Mouse (Mus musculus) lung, embryonic 16.5 days (tissue): ENCODE results near the gene Galm. TPM values are rescaled to one million over a fixed set of nuclear protein-coding genes. Genes with fewer than 3 reads are reported as not detected.
"Not testable (repeated sequence)": the region's sequence is repeated elsewhere in the genome, so short reads cannot be mapped to it uniquely, and the experiment has no call there.

Experiments used
- ATAC-seq: fragments of 200-750 bp; cut with Nextera tagmentation; 2 replicates; pipeline ENCODE4 v1.8.0; 2017; ENCODE audit warnings: low read depth, mild to moderate bottlenecking, moderate library complexity
- H3K27ac ChIP-seq: fragments of 300-500 bp; sonication (generic); 2 replicates; pipeline ENCODE4 v1.5.1; 2014; ENCODE audit warnings: mild to moderate bottlenecking, control low read depth, low read length
- H3K27me3 ChIP-seq: fragments of 300-500 bp; sonication (generic); 2 replicates; pipeline ENCODE4 v1.6.1; 2014; ENCODE audit warnings: low read depth, low read length, mixed read lengths; ENCODE audit not compliant: control insufficient read depth, insufficient read depth
- H3K36me3 ChIP-seq: fragments of 300-500 bp; sonication (generic); 2 replicates; pipeline ENCODE4 v1.6.1; 2014; ENCODE audit warnings: low read length; ENCODE audit not compliant: control insufficient read depth, insufficient read depth
- H3K4me1 ChIP-seq: fragments of 300-500 bp; sonication (generic); replicated peaks from 2 replicates; pipeline ENCODE4 v1.6.1; 2014; ENCODE audit warnings: low read length, mixed read lengths; ENCODE audit not compliant: control insufficient read depth, insufficient read depth
- H3K4me2 ChIP-seq: fragments of 300-500 bp; sonication (generic); 2 replicates; pipeline ENCODE4 v1.6.1; 2014; ENCODE audit warnings: low read depth, low read length, control low read depth
- H3K4me3 ChIP-seq: fragments of 300-500 bp; sonication (generic); 2 replicates; pipeline ENCODE4 v1.5.1; 2014; ENCODE audit warnings: mild to moderate bottlenecking, low read length, control low read depth
- H3K9ac ChIP-seq: fragments of 300-500 bp; sonication (generic); 2 replicates; pipeline ENCODE4 v1.6.1; 2014; ENCODE audit warnings: low read length, control low read depth
- H3K9me3 ChIP-seq: fragments of 300-500 bp; sonication (generic); 2 replicates; pipeline ENCODE4 v1.6.1; 2016; ENCODE audit warnings: low read length; ENCODE audit not compliant: control insufficient read depth
- WGBS: fragments of 180-500 bp; shearing (Covaris S2); extraction: QIAGEN DNeasy Blood & Tissue Kit; methylation state at CpG from one replicate; pipeline ENCODE4 v1.1.7; 2014; 5-methylcytosine and 5-hydroxymethylcytosine counted together
- polyA plus RNA-seq: library from polyadenylated mRNA; unstranded; fragments of >200 nt; fragmentation: Nextera tagmentation; extraction: Ambion mirVana; gene quantifications from 2 replicates; pipeline ENCODE4 v1.2.1, GENCODE M21; 2015

Gene Galm
- polyA plus RNA-seq, 1 experiment from 2014 or later, result 20.4 TPM

- H3K27me3 ChIP-seq, H3K4me1 ChIP-seq, H3K36me3 ChIP-seq, H3K9me3 ChIP-seq, ATAC-seq, H3K27ac ChIP-seq: not testable (repeated sequence)
- 38% methylated on average over 4 of the region's 5 CpGs for WGBS
- Histone ChIP-seq H3K9ac (peak overlapping the region; percentile 78), H3K4me2 (peak overlapping the region; percentile 71), H3K4me3 (peak overlapping the region; percentile 54)
These were observed 97.9 kb downstream of the Galm start for GRCm38 (mm10) chr17:80225142-80225541.

- no peak overlapping the region for H3K4me3 ChIP-seq
- 0 out of 2 replicates have a peak overlapping the region, but pooled peaks have one; percentile 12 for H3K27ac ChIP-seq
- H3K36me3 ChIP-seq, result no peaks in the 10 kb centered on the region; the same call in 1 of the 2 replicates
- H3K9me3 ChIP-seq, result no peaks in the 10 kb centered on the region
- no peak overlapping the region for H3K4me2 ChIP-seq
- WGBS, result 70% methylated on average over 2 of the region's 2 CpGs
- H3K4me1 ChIP-seq, result peaks cover 8% of the 10 kb centered on the region; the same call in 1 of the 2 replicates
- H3K27me3 ChIP-seq, result no peaks in the 10 kb centered on the region
- ATAC-seq, result no peak
- no peak overlapping the region for H3K9ac ChIP-seq
These were observed 102.1 kb downstream of the Galm start for GRCm38 (mm10) chr17:80229396-80229795.

DNA sequence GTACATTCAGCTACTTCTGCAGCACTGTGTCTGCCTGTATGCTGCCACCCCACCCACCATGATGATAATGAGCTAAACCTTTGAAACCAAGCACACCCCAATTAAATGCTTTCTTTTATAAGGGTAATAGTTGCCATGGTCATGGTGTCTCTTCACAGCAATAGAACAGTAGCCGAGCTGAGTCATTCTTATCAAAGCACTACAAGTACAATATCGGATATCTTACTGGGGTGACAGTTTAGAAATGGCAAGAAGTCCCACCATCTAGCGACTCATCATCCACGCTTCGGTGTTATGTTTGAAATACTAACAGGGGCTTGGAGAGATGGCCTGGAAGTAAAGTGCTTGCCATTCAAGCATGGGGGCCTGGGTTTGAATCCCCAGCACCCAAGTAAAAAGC lies 106.6 kb downstream of the Galm start:
- H3K4me1 ChIP-seq, result peaks cover 4% of the 10 kb centered on the region; the same call in 1 of the 2 replicates
- H3K4me2 ChIP-seq, result no peak overlapping the region
- WGBS, result 86% methylated on average over 5 of the region's 5 CpGs
- H3K9ac ChIP-seq, result no peak overlapping the region
- no peak overlapping the region for H3K4me3 ChIP-seq
- H3K36me3 ChIP-seq, result peaks cover 8% of the 10 kb centered on the region
- no peak for ATAC-seq
- H3K27ac ChIP-seq, result no peak overlapping the region
- no peaks in the 10 kb centered on the region for H3K9me3 ChIP-seq
- H3K27me3 ChIP-seq, result no peaks in the 10 kb centered on the region

GRCm38 (mm10) chr17:80234376-80234775 lies 107.1 kb downstream of the Galm start:
- H3K4me2 ChIP-seq, result no peak overlapping the region
- ATAC-seq, result no peak
- peaks cover 8% of the 10 kb centered on the region for H3K36me3 ChIP-seq
- no peak overlapping the region for H3K4me3 ChIP-seq
- H3K27ac ChIP-seq, result no peak overlapping the region
- H3K4me1 ChIP-seq, result peaks cover 1% of the 10 kb centered on the region; the same call in 1 of the 2 replicates
- H3K9ac ChIP-seq, result no peak overlapping the region
- no peaks in the 10 kb centered on the region for H3K27me3 ChIP-seq
- no peaks in the 10 kb centered on the region for H3K9me3 ChIP-seq
- WGBS, result 63% methylated on average over 7 of the region's 7 CpGs

Other genes with a start within 250 kb of the Galm start
- gene Atl2, start 231.3 kb upstream of the Galm start, polyA plus RNA-seq, result 38.4 and 39.0 TPM in 2 replicates
- 64.6 and 64.9 TPM in 2 replicates for gene Hnrnpll, start 65.1 kb upstream of the Galm start, polyA plus RNA-seq
- gene Srsf7, start 79.8 kb downstream of the Galm start, polyA plus RNA-seq, result 552 and 582 TPM in 2 replicates
- gene Ttc39d, start 80.0 kb downstream of the Galm start, polyA plus RNA-seq, result 0.24 TPM in 2 replicates
- 37.0 and 38.5 TPM in 2 replicates for gene Gemin6, start 97.0 kb downstream of the Galm start, polyA plus RNA-seq
- gene Morn2, start 162.7 kb downstream of the Galm start, polyA plus RNA-seq, result 35.8 and 37.9 TPM in 2 replicates
- 14.5 and 15.2 TPM in 2 replicates for gene Dhx57, start 163.0 kb downstream of the Galm start, polyA plus RNA-seq
- gene Arhgef33, start 179.9 kb downstream of the Galm start, polyA plus RNA-seq, result 0.57 and 1.4 TPM in 2 replicates
- 0.88 TPM in 1 of 2 replicates, not detected in the other for gene Gm10190, start 246.1 kb downstream of the Galm start, polyA plus RNA-seq